In the genomic region with DNA sequence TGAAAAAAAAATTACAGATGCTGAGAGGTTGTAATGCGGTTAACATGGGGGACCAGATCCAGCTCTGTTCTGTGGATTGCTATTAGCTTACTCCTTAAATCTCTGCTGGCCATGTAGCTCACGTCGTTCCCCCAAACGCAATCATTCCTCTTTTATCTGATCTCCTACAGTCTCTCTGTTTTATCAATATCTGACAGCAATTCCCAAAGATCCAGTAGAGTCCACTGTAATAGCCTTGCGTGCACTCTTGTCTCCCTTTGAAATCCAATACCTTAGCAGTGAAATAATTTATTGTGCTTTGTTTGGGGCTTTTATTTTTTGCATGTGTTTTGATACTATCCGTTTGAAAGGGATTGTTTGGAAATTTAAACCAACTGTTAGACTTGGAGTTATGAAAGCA, we compare ENCODE assay signal across 22 mouse cellular contexts.
DNase-seq lines count a peak whose midpoint lies in the region; ATAC-seq lines count a peak whose summit lies in the region.
"Had no signal": no experiment of that assay in that cellular context is flagged by ENCODE, and none has a peak within 500 bp of the region (broad histone marks: within the 10 kb centered on the region; RNA-seq: fewer than 3 reads in every experiment).

No protein-coding gene starts in this region.

- no peak overlapping the region for H3K4me2 ChIP-seq in limb, embryonic 12.5 days
- no peak overlapping the region for H3K4me2 ChIP-seq in limb, embryonic 13.5 days (replicated peaks)
- no peak overlapping the region for H3K4me2 ChIP-seq in limb, embryonic 15.5 days
- H3K4me2 ChIP-seq: embryonic facial prominence, embryonic 12.5 days; forebrain, embryonic 13.5 days; hindbrain, embryonic 12.5 days; hindbrain, embryonic 15.5 days had no signal

- no peak overlapping the region for H3K4me3 ChIP-seq in limb, embryonic 12.5 days (replicated peaks)
- H3K4me3 ChIP-seq in limb, embryonic 10.5 days: no peak overlapping the region
- H3K4me3 ChIP-seq in limb, embryonic 13.5 days: no peak overlapping the region
- H3K4me3 ChIP-seq in limb, embryonic 15.5 days: no peak overlapping the region
- H3K4me3 ChIP-seq: embryonic facial prominence, embryonic 12.5 days; forebrain, embryonic 10.5 days; forebrain, embryonic 13.5 days; gastrocnemius, adult 2 months; heart, adult 2 months; heart, embryonic 10.5 days; hindbrain, embryonic 12.5 days; hindbrain, embryonic 15.5 days had no signal

- H3K36me3 ChIP-seq in limb, embryonic 12.5 days: no peaks in the 10 kb centered on the region
- H3K36me3 ChIP-seq in limb, embryonic 10.5 days: no peaks in the 10 kb centered on the region
- no peaks in the 10 kb centered on the region for H3K36me3 ChIP-seq in limb, embryonic 13.5 days
- H3K36me3 ChIP-seq in limb, embryonic 15.5 days: no peaks in the 10 kb centered on the region
- H3K36me3 ChIP-seq: embryonic facial prominence, embryonic 12.5 days; forebrain, embryonic 10.5 days; heart, embryonic 10.5 days; hindbrain, embryonic 12.5 days; hindbrain, embryonic 15.5 days had no signal

- H3K27me3 ChIP-seq in limb, embryonic 12.5 days: no peaks in the 10 kb centered on the region
- H3K27me3 ChIP-seq in limb, embryonic 10.5 days (ENCODE audit: low read depth, poor library complexity, severe bottlenecking): no peaks in the 10 kb centered on the region
- H3K27me3 ChIP-seq in limb, embryonic 13.5 days: no peaks in the 10 kb centered on the region
- H3K27me3 ChIP-seq in limb, embryonic 15.5 days: no peaks in the 10 kb centered on the region
- H3K27me3 ChIP-seq: embryonic facial prominence, embryonic 12.5 days; forebrain, embryonic 13.5 days; hindbrain, embryonic 12.5 days; hindbrain, embryonic 15.5 days had no signal

- H3K4me1 ChIP-seq in limb, embryonic 12.5 days (replicated peaks): peaks cover 16% of the 10 kb centered on the region
- peaks cover 21% of the 10 kb centered on the region for H3K4me1 ChIP-seq in limb, embryonic 10.5 days
- H3K4me1 ChIP-seq in limb, embryonic 13.5 days: peaks cover 23% of the 10 kb centered on the region
- peaks cover 10% of the 10 kb centered on the region; the same call in 1 of the 2 replicates for H3K4me1 ChIP-seq in limb, embryonic 15.5 days
- H3K4me1 ChIP-seq: forebrain, embryonic 13.5 days; heart, embryonic 10.5 days; hindbrain, embryonic 15.5 days had no signal

- peak overlapping the region; percentile 59; the same call in 1 of the 2 replicates for H3K27ac ChIP-seq in limb, embryonic 12.5 days
- H3K27ac ChIP-seq in limb, embryonic 10.5 days: no peak overlapping the region; the same call in 1 of the 2 replicates
- peak overlapping the region; percentile 44; the same call in 1 of the 2 replicates for H3K27ac ChIP-seq in limb, embryonic 13.5 days
- H3K27ac ChIP-seq in limb, embryonic 15.5 days: peak overlapping the region; percentile 29; the same call in 1 of the 2 replicates
- H3K27ac ChIP-seq: forebrain, embryonic 10.5 days; forebrain, embryonic 13.5 days; gastrocnemius, adult 2 months; heart, adult 2 months; heart, embryonic 10.5 days; hindbrain, embryonic 12.5 days; hindbrain, embryonic 15.5 days had no signal

- no peak for DNase-seq in limb, embryonic 10.5 days (ENCODE audit: low spot score)
- no peak for DNase-seq in cerebellum, postnatal 36 days
- DNase-seq: adrenal gland, adult 2 months; adrenal gland, postnatal 14 days; cerebellum, adult 11 months; cerebellum, adult 2 months; cerebellum, postnatal 10 days; gastrocnemius, adult 2 months; gastrocnemius, postnatal 14 days; heart, adult 2 months had no signal

- WGBS in limb, embryonic 12.5 days: 41% methylated on average over 6 of the region's 6 CpGs
- 57% methylated on average over 6 of the region's 6 CpGs for WGBS in limb, embryonic 10.5 days
- WGBS in limb, embryonic 13.5 days: 33% methylated on average over 6 of the region's 6 CpGs
- 26% methylated on average over 6 of the region's 6 CpGs for WGBS in limb, embryonic 15.5 days

- no peak overlapping the region for H3K9ac ChIP-seq in limb, embryonic 12.5 days (replicated peaks)
- no peak overlapping the region for H3K9ac ChIP-seq in limb, embryonic 13.5 days
- no peak overlapping the region for H3K9ac ChIP-seq in limb, embryonic 15.5 days
- H3K9ac ChIP-seq: embryonic facial prominence, embryonic 12.5 days; forebrain, embryonic 13.5 days; hindbrain, embryonic 12.5 days; hindbrain, embryonic 15.5 days had no signal

- no peaks in the 10 kb centered on the region for H3K9me3 ChIP-seq in limb, embryonic 12.5 days
- H3K9me3 ChIP-seq in limb, embryonic 10.5 days (replicated peaks): no peaks in the 10 kb centered on the region
- H3K9me3 ChIP-seq in limb, embryonic 13.5 days: no peaks in the 10 kb centered on the region
- H3K9me3 ChIP-seq in limb, embryonic 15.5 days: no peaks in the 10 kb centered on the region
- H3K9me3 ChIP-seq: embryonic facial prominence, embryonic 12.5 days; forebrain, embryonic 10.5 days; forebrain, embryonic 13.5 days; heart, embryonic 10.5 days; hindbrain, embryonic 12.5 days; hindbrain, embryonic 15.5 days had no signal

- no peak for ATAC-seq in limb, embryonic 12.5 days (ENCODE audit: insufficient number of reproducible peaks, insufficient read depth, low FRiP score, low TSS enrichment, low read depth)
- peak; percentile 40; the same call in 1 of the 2 replicates for ATAC-seq in limb, embryonic 13.5 days (ENCODE audit: low FRiP score, low read depth)
- no peak for ATAC-seq in limb, embryonic 15.5 days (ENCODE audit: insufficient number of reproducible peaks, low FRiP score, low TSS enrichment, low read depth)
- ATAC-seq in granulocyte monocyte progenitor cell, adult 5-6 weeks (replicated peaks; ENCODE audit: poor library complexity, severe bottlenecking): no peak
- ATAC-seq: CD4-positive, CD25-positive, alpha-beta regulatory T cell, adult 4 months; forebrain, embryonic 13.5 days; forebrain, embryonic 16.5 days had no signal
